Mouse (Mus musculus) liver, embryonic 14.5 days (tissue): ENCODE measurements around the gene Brms1.

Experiments used
- CTCF ChIP-seq: IDR thresholded peaks from 2 replicates; pipeline ENCODE4 v1.5.1; 2016; ENCODE audit warnings: antibody characterized with exemption, low read depth, control low read depth
- EP300 ChIP-seq: IDR thresholded peaks from 2 replicates; pipeline ENCODE4 v1.6.1; 2016; ENCODE audit warnings: antibody characterized with exemption, low read depth

- no peak for TF ChIP-seq EP300
- TF ChIP-seq CTCF: no peak
These were observed 11.7 kb downstream of the Brms1 start for GRCm38 (mm10) chr19:5052853-5053252.
